Mouse (Mus musculus) testis, adult 10 weeks (tissue): ENCODE data around the gene Psmc6. TPM values are rescaled to one million over a fixed set of nuclear protein-coding genes. Genes with fewer than 3 reads are reported as not detected.

Experiments
- polyA plus RNA-seq: library from polyadenylated mRNA; stranded (reverse); fragments of 350-450 nt; fragmentation: Illumina TruSeq; extraction: RNeasy Lipid Tissue Mini Kit (QIAGEN cat#74804); gene quantifications from one replicate; pipeline ENCODE4 v1.2.3, GENCODE M21; 2014; ENCODE audit warnings: low read depth, low replicate concordance

Gene Psmc6
- 225 TPM for polyA plus RNA-seq

GRCm38 (mm10) chr14:45329589-45330181, at the start of gene Psmc6:
Gene Psmc6, plus strand, starts transcription at chr14:45329788.

DNA sequence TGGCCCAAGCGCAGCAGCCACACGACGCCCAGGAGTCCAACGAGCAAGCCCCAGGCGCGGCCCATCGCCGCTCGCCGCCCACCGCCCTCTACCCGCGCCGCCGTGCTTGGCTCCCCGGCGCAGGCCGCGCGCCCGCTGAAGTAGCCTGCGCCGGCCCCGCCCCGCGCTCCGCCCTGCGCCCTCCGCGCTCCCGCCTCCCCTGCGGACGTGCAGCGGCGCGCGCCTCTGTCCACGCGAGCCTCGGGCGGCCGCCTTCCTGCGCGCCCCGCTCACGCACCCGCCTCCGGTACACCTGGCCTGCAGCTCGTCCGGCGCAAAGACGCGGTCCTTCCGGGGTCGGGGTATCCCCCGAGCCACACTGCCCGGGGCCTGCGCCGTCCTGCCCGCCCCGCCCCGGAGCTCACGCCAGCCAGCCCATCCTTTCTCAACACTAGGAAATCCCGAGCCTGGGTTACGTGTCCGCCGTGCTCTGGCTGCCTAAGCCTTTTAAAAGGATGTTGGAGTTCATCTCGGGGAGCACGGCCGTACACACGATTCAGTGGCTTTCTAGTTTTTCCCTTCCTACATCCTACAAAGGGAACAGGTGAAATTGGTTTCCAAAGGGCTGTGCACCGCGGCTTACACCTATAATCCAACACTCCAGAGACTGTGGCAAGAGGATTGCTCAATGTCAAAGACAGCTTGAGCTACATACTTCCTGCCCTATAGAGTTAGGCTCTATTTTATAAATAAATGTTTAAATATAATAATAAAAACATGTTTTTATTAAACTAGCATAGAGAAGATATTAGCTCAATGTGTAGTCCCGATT, 11.0 kb upstream of the Psmc6 start, which contains the start of gene Ero1l:
Gene Ero1l, minus strand, starts transcription at position 346 of the 811 bp plus-strand sequence.

GRCm38 (mm10) chr14:45350931-45351859, 21.6 kb downstream of the Psmc6 start, which contains the start of gene Styx:
Gene Styx, plus strand, starts transcription at chr14:45351093.

Other genes with a start within 250 kb of the Psmc6 start
- gene Gpr137c, start 110.1 kb upstream of the Psmc6 start, polyA plus RNA-seq = 5.7 TPM
- 54.4 TPM for gene Txndc16, start 109.5 kb upstream of the Psmc6 start, polyA plus RNA-seq
- 28.9 TPM for gene Ero1l, start 11.0 kb upstream of the Psmc6 start, polyA plus RNA-seq
- 140 TPM for gene Styx, start 21.3 kb downstream of the Psmc6 start, polyA plus RNA-seq
- gene Gnpnat1, start 75.1 kb downstream of the Psmc6 start, polyA plus RNA-seq = 38.5 TPM
- gene Fermt2, start 200.3 kb downstream of the Psmc6 start, polyA plus RNA-seq = 17.9 TPM